Mouse (Mus musculus) mouse trophoblast stem cell (cell line): Measurements from ENCODE around the gene Rad51b.

Experiments
- in situ Hi-C, 2 experiments: fragments of 300-500 bp; cut with MseI, MboI; formaldehyde crosslinking; loops; 2 replicates in 1 of 2; 3 replicates in 1 of 2; pipeline ENCODE4 v1.15.1; 2025

The Rad51b gene

DNA sequence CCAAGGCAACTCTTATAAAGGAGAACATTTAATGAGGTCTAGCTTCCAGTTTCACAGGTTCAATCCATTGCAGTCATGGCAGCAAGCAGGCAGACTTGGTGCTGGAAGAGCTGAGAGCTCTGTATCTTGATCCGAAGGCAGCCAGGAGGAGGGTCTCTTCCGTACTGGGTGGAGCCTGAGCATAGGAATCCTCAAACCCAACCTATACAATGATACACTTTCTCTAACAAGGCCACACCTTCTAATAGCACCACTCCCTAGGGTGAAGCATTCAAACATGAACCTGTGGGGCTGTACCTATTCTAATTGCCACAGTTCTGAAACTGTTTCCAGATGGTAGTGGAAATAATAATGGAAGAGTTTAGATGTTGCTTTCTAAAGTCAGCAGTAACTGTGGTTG lies 33.5 kb downstream of the Rad51b start:
- in situ Hi-C loops, result no loop called here

DNA sequence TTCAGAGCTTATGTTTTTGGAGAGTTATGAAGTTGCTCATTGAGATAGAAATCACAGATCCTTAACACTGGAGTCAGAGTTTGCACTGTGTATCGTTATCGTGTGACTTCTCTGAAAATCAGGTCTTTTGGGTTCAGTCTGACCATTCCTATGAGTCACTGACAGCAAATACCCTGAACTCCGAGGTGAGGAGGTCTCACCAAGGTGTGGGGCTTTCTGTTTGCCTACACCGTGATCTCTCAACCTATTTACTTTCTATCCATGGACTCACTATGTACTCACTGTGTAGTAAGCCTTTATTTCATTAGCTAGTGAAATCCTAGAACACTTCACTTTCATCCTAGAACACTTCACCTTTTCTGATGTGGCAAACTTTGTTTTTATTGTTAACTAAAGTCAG lies 34.6 kb downstream of the Rad51b start:
- in situ Hi-C loops, result no loop called here

DNA sequence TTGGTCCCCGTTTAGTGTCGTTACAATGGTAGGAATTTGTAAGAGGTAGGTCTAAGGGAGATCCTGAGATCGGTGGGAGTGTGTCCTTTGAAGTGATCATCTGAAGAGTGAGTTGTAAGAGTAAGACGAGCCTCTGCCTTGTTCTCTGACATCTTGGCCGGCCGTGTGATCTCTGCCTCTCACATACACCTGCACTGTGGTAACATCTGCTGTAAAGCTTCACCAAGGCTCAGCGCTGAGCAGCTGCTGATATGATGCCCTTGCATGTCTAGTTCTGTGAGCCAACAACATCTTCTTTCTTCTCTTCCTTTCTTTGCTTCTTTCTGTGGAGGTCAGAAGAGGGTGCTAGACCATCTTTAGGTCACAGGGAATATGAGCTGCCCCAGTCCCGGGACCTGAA lies 41.7 kb downstream of the Rad51b start:
- in situ Hi-C loops, result no loop called here

- in situ Hi-C loops, result no loop called here
Observed at GRCm38 (mm10) chr12:79340513-79340912, 43.4 kb downstream of the Rad51b start.

DNA sequence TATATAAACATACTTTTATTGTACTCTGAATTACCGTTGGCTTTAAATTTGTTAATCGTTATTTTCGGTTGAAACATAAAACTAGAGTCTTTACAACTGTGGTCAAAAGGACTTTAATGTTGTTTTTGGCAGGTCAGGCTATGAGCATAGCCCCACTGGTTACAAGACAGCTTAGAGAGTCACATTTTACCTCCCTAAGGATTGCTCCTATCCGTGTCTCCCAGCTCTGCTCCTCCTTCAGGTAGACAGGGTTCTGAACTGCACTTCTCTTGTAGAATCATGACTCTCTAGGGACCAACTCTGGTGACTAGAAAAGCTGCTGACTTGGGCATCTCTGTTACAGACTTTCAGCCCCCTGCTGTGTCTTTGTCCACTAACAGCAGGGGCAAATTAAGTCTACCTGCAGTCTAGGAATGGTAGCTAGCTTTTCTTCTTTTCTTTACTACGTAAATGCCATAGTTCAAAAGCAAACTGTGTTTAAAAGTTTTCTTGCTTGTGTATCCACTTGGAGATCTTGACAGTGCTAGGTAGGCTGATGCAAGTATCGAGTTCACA lies 44.3 kb downstream of the Rad51b start:
- in situ Hi-C loops, result no loop called here

DNA sequence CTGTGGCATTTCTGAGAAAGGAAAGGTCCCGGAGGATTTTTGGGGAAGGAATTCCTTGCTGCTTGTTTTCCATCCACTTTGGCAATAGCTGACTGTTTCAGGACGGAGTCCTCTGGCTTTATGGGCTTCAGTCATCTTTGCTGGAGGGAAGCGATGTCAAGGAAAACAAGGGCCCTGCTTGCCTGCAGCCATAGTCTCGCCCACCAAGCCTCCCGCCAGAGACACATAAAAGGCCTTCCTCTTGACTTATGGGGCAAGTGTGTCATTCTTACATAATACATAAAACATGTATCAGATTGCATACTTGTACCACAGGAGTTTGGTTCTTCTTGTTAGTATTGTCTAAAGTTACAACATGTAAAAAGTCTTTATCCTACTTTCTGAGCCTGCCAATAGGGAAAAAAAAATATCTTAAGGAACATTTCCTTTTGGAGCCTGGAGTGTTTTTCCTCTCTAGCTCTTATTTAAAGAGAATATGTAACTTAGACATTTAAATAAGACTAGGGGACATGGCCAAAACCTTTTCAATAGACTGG lies 49.2 kb downstream of the Rad51b start:
- in situ Hi-C loops, result no loop called here

DNA sequence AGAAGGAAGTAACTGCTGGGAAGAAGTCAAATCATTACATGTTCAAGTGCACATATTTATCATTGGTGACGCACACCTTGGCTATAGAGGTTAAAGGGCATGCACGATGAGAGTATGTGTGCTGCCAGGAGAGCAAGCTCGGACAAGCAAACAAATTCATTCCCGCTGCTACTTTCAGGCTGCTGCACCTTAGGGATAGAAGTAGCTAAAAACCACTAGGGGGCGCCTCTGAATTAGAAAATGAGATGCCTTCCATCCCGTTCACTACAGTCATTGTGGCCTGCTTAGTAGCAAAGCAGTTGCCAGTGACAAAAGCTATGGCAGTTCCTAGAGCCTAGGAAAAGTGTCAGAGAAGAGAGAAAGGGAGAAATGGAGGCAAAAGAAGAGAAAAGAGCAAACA lies 50.6 kb downstream of the Rad51b start:
- in situ Hi-C loops, result no loop called here

- in situ Hi-C loops, result loop anchor here (10.0 to 25.0 kb wide), 2 partner anchors 261 to 783 kb away; no protein-coding TSS in a partner anchor
Observed at GRCm38 (mm10) chr12:79351461-79351860, 54.4 kb downstream of the Rad51b start.

DNA sequence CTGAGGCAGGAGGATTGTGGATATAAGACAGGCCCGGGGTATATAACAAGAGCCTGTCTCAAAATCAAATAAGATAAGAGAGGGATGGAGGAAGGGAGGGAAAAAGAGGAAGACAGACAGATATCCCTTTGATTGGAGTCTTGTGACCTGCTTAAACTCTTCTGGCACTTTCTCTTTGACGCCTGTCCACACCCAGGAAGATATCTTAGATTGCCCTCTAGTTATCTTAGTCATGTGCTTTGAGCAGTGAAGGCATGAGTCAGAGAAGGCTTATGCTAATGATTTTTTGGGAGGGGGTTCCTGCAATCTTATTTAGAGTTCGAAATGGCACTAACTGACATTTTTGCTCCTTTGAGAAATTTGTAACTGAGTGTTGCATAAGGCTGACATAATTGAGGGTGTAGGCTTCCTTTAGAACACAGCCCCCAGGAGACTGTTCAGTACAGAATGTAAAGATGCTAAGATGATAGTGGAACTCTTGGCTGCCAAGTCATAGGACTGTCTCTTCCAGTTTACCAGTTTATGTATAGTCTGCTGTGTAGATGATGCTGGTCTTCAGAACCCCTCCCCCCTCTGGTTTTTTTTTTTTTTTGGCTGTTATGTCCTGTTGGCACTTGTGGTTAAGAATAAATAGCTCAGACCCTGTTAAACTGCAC lies 55.1 kb downstream of the Rad51b start:
- in situ Hi-C loops, result loop anchor here (10.0 to 25.0 kb wide), 2 partner anchors 260 to 783 kb away; no protein-coding TSS in a partner anchor

GRCm38 (mm10) chr12:79352742-79353114 lies 55.6 kb downstream of the Rad51b start:
- in situ Hi-C loops, result loop anchor here (10.0 to 25.0 kb wide), 2 partner anchors 260 to 782 kb away; no protein-coding TSS in a partner anchor

DNA sequence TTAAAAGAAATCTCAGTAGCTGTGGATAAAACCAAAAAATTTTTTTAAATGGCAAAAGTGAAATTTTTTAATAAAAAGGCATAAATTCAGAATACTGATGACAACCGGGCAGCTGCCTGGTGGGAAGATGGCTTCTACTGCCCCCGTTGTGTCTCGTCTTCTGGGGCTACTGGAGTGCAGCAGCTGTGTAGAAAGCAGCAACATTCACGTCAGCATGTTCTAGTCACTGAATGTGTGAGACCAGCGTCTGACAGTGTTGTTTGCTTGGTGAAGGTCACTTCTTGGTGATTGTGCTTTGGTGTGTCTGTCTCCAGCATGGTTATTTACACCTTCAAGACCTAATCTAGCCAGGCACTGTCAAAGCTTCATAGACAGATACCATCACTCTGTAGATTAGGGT lies 56.3 kb downstream of the Rad51b start:
- in situ Hi-C loops, result loop anchor here (10.0 to 25.0 kb wide), 2 partner anchors 259 to 781 kb away; no protein-coding TSS in a partner anchor

- in situ Hi-C loops, result loop anchor here (10.0 to 25.0 kb wide), 2 partner anchors 258 to 780 kb away; no protein-coding TSS in a partner anchor
Observed at GRCm38 (mm10) chr12:79354621-79355020, 57.5 kb downstream of the Rad51b start.

GRCm38 (mm10) chr12:79356138-79356537 lies 59.1 kb downstream of the Rad51b start:
- in situ Hi-C loops, result loop anchor here (10.0 to 25.0 kb wide), 2 partner anchors 256 to 779 kb away; no protein-coding TSS in a partner anchor

- in situ Hi-C loops, result loop anchor here (10.0 to 25.0 kb wide), 2 partner anchors 255 to 777 kb away; no protein-coding TSS in a partner anchor
Observed at GRCm38 (mm10) chr12:79357631-79358030, 60.5 kb downstream of the Rad51b start.

- in situ Hi-C loops, result loop anchor here (10.0 to 25.0 kb wide), 2 partner anchors 254 to 776 kb away; no protein-coding TSS in a partner anchor
Observed at GRCm38 (mm10) chr12:79358613-79359218, 61.6 kb downstream of the Rad51b start.

DNA sequence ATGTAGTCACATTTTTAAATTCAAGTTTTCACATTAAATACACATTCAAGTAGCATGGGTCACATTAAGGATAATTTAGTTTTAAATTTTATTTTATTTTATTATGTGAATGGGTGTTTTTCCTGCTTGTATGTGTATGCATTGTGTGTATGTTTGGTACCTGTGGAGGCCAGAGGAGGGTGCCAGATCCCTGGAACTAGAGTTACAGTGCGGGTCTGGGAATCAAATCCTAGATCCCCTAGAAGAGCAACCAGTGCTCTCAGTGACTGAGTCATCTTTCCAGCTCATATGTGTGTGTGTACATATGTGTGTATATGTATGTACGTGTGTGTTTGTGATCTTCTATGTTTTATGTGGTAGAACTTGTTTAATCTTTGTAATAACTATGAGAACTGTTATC lies 62.3 kb downstream of the Rad51b start:
- in situ Hi-C loops, result loop anchor here (10.0 to 25.0 kb wide), 2 partner anchors 253 to 775 kb away; no protein-coding TSS in a partner anchor

GRCm38 (mm10) chr12:79362219-79362618 lies 65.1 kb downstream of the Rad51b start:
- in situ Hi-C loops, result loop anchor here (25.0 kb wide), 1 partner anchor 250 kb away; no protein-coding TSS in a partner anchor

DNA sequence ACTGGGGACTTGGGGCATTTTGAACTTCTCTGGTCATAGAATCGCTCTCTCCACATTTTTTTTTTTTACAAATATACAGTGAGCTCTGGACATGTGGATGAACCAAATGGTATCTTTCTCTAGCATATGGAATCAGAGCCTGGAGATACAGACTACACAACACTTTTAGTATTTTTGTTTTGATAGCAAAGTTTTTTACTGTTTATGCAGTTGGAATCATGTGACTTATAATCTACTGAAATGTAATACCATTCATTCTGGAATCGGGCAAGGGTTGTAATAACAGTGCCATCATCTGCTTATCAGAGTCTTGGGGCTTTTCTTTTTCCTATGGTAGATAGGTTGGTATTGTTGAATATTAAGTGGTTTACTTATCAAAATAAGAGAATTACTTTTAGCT lies 67.2 kb downstream of the Rad51b start:
- in situ Hi-C loops, result loop anchor here (25.0 kb wide), 1 partner anchor 248 kb away; no protein-coding TSS in a partner anchor

GRCm38 (mm10) chr12:79368818-79369217 lies 71.7 kb downstream of the Rad51b start:
- in situ Hi-C loops, result loop anchor here (25.0 kb wide), 1 partner anchor 243 kb away; no protein-coding TSS in a partner anchor

DNA sequence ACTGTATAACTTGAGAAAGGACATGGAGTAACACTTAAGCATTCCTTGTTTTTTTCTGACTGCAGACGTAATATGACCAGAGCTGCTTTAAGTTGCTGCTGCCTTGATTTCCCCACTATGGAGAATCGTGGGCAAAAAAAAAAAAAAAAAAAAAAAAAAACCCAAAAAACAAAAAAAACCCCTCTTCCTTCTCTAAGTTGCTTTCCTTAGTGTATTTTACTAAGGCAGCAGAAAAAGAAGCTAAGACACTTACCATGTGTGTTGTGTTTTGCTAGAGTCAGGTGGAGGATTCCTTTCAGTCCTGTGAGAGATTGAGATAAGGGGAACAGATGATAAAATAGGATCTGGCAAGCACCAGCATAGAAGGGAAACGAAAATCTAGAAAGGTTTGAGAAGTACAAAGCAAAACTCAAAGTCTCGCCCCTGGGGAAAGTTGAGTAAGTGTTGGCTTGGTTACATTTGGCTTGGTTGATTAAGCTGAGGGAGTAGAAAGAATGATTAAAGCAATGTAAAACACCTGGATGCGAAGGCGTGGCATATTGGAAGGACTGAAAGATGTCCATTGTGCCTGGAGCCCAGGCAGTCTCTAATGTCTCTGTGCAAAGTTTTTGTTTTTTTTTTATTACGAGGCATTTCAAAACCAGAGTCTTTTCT lies 72.6 kb downstream of the Rad51b start:
- in situ Hi-C loops, result loop anchor here (25.0 kb wide), 1 partner anchor 243 kb away; no protein-coding TSS in a partner anchor

DNA sequence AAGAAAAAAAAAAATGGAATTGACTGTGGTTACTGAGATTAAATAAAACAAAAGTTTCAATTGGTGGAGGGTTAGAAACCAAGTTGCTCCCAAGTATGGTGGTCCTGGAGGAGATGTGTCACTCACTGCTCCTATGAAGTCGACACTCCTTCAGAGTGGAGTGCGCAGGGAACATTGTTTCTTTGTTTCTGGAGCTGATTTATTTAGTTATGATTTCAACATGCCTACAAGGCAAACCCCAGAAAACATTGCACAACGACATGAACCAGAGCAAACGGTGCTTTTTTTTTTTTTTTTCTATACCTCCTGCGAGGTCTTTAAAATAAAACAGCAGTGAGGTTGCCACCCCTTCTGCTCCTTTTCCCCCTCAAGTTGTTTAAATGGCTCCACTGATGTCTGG lies 75.6 kb downstream of the Rad51b start:
- in situ Hi-C loops, result loop anchor here (25.0 kb wide), 1 partner anchor 240 kb away; no protein-coding TSS in a partner anchor
